ENCODE assay signal across 10 mouse cellular contexts in the genomic region with DNA sequence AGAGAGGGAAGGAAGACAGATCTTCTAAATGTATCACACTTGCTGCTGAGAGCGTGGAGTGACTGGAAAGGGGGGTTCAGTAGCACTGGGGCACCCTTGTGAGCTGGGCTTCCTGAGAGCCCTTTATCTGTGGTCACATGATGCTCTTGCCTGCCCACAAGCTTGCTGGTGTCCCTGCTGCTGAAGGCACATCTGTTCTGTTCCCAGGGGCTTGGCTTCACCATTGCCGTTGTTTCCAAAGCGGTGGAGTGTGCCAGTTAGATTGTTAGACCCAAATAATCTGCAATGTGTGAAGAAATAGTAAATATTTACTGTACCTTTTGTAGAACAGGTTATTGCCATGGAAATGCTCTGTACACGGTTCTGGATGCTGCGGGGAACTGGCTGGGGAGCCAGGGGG.
A peak's percentile ranks its signal among the peaks of the same experiment; 100 is the strongest.
DNase-seq lines count a peak whose midpoint lies in the region; ATAC-seq and TF ChIP-seq lines count a peak whose summit lies in the region.
"Had no signal": no experiment of that assay in that cellular context is flagged by ENCODE, and none has a peak within 500 bp of the region (broad histone marks: within the 10 kb centered on the region; RNA-seq: fewer than 3 reads in every experiment).

No protein-coding gene starts in this region.

- TF ChIP-seq CTCF in liver, postnatal 0 days (IDR thresholded peaks at IDR 0.05; ENCODE audit: low read depth) = no peak
- no peak for TF ChIP-seq CTCF in kidney, adult 2 months (conservative IDR thresholded peaks at IDR 0.05; ENCODE audit: insufficient read depth, insufficient read length, low read depth, low read length)

- H3K9me3 ChIP-seq in forebrain, embryonic 10.5 days = no peaks in the 10 kb centered on the region
- no peaks in the 10 kb centered on the region for H3K9me3 ChIP-seq in liver, postnatal 0 days (ENCODE audit: low read length)
- H3K9me3 ChIP-seq in stomach, embryonic 15.5 days = no peaks in the 10 kb centered on the region
- H3K9me3 ChIP-seq: limb, embryonic 15.5 days had no signal

- H3K4me2 ChIP-seq in liver, postnatal 0 days (ENCODE audit: low read depth, low read length) = no peak overlapping the region
- H3K4me2 ChIP-seq in stomach, embryonic 15.5 days = no peak overlapping the region
- H3K4me2 ChIP-seq: limb, embryonic 15.5 days had no signal

- peak; percentile 68 for ATAC-seq in liver, postnatal 0 days
- ATAC-seq in stomach, embryonic 15.5 days (ENCODE audit: insufficient read depth, low FRiP score, low read depth) = peak; percentile 83
- ATAC-seq: Patski had no signal

- no peak for TF ChIP-seq EP300 in liver, postnatal 0 days (IDR thresholded peaks at IDR 0.05; ENCODE audit: low read depth)

- intact Hi-C loops in left cerebral cortex, postnatal 4 days (cut with DNase I) = no loop called here

- H3K36me3 ChIP-seq in forebrain, embryonic 10.5 days (replicated peaks) = no peaks in the 10 kb centered on the region
- H3K36me3 ChIP-seq in liver, postnatal 0 days (replicated peaks; ENCODE audit: insufficient read depth, low read length) = no peaks in the 10 kb centered on the region
- no peaks in the 10 kb centered on the region for H3K36me3 ChIP-seq in stomach, embryonic 15.5 days
- no peaks in the 10 kb centered on the region for H3K36me3 ChIP-seq in kidney, adult 2 months (ENCODE audit: control insufficient read depth, insufficient read depth, low read length)
- H3K36me3 ChIP-seq: limb, embryonic 15.5 days had no signal

- H3K4me3 ChIP-seq in forebrain, embryonic 10.5 days = no peak overlapping the region
- H3K4me3 ChIP-seq in liver, postnatal 0 days (ENCODE audit: low read depth, low read length) = no peak overlapping the region
- no peak overlapping the region for H3K4me3 ChIP-seq in stomach, embryonic 15.5 days (replicated peaks)
- H3K4me3 ChIP-seq in kidney, adult 2 months (ENCODE audit: insufficient read depth, low read depth, low read length) = no peak overlapping the region
- H3K4me3 ChIP-seq: limb, embryonic 15.5 days had no signal

- WGBS in forebrain, embryonic 10.5 days = 81% methylated on average over 5 of the region's 5 CpGs
- 34% methylated on average over 5 of the region's 5 CpGs for WGBS in liver, postnatal 0 days (ENCODE audit: insufficient replicate concordance)
- WGBS in stomach, embryonic 15.5 days = 32% methylated on average over 5 of the region's 5 CpGs
- WGBS in kidney, adult 2 months = 75% methylated on average over 5 of the region's 5 CpGs

- H3K9ac ChIP-seq in liver, postnatal 0 days (replicated peaks) = no peak overlapping the region
- H3K9ac ChIP-seq in stomach, embryonic 15.5 days = no peak overlapping the region
- H3K9ac ChIP-seq: limb, embryonic 15.5 days had no signal

- TF ChIP-seq POLR2A in kidney, adult 2 months (IDR thresholded peaks at IDR 0.05; ENCODE audit: low read depth, low read length) = no peak

- peaks cover 31% of the 10 kb centered on the region for H3K4me1 ChIP-seq in forebrain, embryonic 10.5 days
- peaks cover 10% of the 10 kb centered on the region for H3K4me1 ChIP-seq in liver, postnatal 0 days (ENCODE audit: insufficient read depth)
- H3K4me1 ChIP-seq in stomach, embryonic 15.5 days = no peaks in the 10 kb centered on the region
- H3K4me1 ChIP-seq in kidney, adult 2 months (ENCODE audit: control insufficient read depth, insufficient read depth, low read length) = no peaks in the 10 kb centered on the region
- H3K4me1 ChIP-seq: limb, embryonic 15.5 days had no signal

- no peaks in the 10 kb centered on the region for H3K27me3 ChIP-seq in forebrain, embryonic 10.5 days (ENCODE audit: poor library complexity, severe bottlenecking)
- no peaks in the 10 kb centered on the region for H3K27me3 ChIP-seq in liver, postnatal 0 days (ENCODE audit: insufficient read depth, low read length)
- H3K27me3 ChIP-seq in stomach, embryonic 15.5 days (replicated peaks) = no peaks in the 10 kb centered on the region
- no peaks in the 10 kb centered on the region for H3K27me3 ChIP-seq in kidney, adult 2 months (replicated peaks; ENCODE audit: control insufficient read depth, insufficient read depth, low read length)
- H3K27me3 ChIP-seq: limb, embryonic 15.5 days had no signal

- H3K27ac ChIP-seq in forebrain, embryonic 10.5 days = peak overlapping the region; percentile 77; the same call in 1 of the 2 replicates
- H3K27ac ChIP-seq in liver, postnatal 0 days (ENCODE audit: low read depth) = no peak overlapping the region
- H3K27ac ChIP-seq in stomach, embryonic 15.5 days = no peak overlapping the region
- H3K27ac ChIP-seq in kidney, adult 2 months (ENCODE audit: insufficient read depth, low read depth, low read length) = no peak overlapping the region
- H3K27ac ChIP-seq: limb, embryonic 15.5 days had no signal

- DNase-seq in left cerebral cortex, postnatal 4 days = peak; percentile 38
- DNase-seq in left cerebral cortex, adult 11 months (ENCODE audit: low spot score) = no peak
- DNase-seq in forebrain, embryonic 10.5 days (ENCODE audit: extremely low spot score, low spot score) = no peak
- DNase-seq in liver, postnatal 0 days = peak; percentile 28
- DNase-seq in adrenal gland, postnatal 14 days = no peak
- DNase-seq in ovary, postnatal 14 days (ENCODE audit: low spot score) = no peak
- no peak for DNase-seq in kidney, adult 2 months

Comparison
In these comparisons a context has a peak if more than half of its experiments do, and no peak if none do; other contexts are left out.
1. DNase-seq: peak in left cerebral cortex, postnatal 4 days (single experiment) and liver, postnatal 0 days (single experiment); none in left cerebral cortex, adult 11 months (single experiment), forebrain, embryonic 10.5 days (single experiment), adrenal gland, postnatal 14 days (single experiment), ovary, postnatal 14 days (single experiment) and kidney, adult 2 months (single experiment).